Mouse (Mus musculus): Measurements from ENCODE around the gene Nlk.

- TF ChIP-seq CTCF (IDR thresholded peaks at IDR 0.05) (no peak), EP300 (IDR thresholded peaks at IDR 0.05) (no peak)
Observed at GRCm38 (mm10) chr11:78518931-78519330, 178.2 kb downstream of the Nlk start.
